Mouse (Mus musculus): ENCODE measurements around the gene Galnt7. TPM values are rescaled to one million over a fixed set of nuclear protein-coding genes. Genes with fewer than 3 reads are reported as not detected.
"Not testable (repeated sequence)": the region's sequence is repeated elsewhere in the genome, so short reads cannot be mapped to it uniquely, and the experiment has no call there.

Gene Galnt7
- total RNA-seq, 2 experiments from 2014 or later: 2.3 to 3.3 TPM

DNA sequence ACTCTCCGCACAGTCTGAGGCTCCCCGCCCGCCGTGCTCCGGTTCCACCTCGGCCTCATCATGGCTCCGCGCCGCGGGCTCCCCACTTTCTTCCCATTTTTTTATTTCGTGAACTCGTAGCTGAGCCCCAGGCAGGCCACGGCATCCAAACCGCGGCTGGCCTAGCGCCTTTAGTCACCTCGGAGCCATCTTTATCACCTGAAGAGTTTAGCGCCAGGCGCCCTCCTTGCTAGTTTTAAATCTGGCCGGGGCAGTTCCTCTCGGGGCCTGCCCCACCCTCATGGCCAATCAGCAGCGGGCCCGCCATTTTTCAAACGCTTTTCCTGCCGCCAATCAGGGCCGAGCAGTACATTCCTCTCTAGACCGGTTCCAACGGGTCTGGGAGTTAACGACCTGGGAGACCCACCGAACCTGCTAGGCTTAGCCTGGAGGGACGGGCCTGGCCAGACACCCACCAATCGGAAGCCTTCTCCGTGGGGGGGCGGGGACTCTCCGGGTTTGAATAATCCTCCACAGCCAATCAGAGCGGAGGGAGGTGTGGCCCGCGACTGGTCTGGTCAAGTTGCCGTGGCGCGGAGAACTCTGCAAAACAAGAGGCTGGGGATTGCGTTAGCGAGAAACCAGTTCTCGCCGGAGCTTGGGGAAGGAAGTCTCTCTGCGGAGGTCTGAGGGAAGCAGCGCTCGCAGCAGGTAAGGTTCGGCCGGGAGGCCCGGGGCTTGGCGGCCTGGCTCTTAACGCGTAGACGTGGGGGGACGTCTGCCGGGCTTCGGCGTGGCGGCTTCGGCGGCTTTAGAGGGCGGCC is 141.3 kb downstream of the Galnt7 start, which contains the start of gene Hmgb2:
Hmgb2 (plus strand) TSS at position 592 of the 803 bp plus-strand sequence.
- intact Hi-C loops (cut with DNase I): loop anchor here (5.0 kb wide), 1 partner anchor 84 kb away; no protein-coding TSS in a partner anchor

DNA sequence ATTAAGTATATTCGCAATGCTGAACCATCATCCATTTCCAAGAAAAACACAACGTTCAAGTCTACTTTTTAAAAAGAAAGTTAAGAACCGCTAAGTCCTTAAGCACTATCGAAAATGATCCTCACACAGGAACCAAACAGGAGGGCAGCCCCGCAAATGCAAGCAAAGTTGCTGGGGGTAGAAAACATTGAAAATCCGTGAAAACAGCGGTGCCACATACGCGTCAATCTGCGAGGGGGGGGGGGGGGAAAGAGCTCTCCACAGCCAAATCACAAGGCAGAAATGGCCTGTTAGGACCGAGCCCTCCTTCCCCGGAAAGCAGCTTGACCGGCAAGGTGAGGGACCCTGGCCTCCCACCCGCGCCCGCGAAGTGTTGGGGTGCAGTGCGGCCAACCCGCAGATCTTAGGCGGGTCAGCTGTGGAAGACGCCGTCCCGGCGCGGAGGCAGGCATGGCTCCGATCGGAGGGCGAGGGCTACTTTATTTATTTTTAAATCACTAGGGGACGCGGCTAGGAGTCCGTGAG is 142.0 kb downstream of the Galnt7 start:
- no peak for DNase-seq
- intact Hi-C loops (cut with DNase I): loop anchor here (5.0 kb wide), 1 partner anchor 84 kb away; no protein-coding TSS in a partner anchor

More for the DNA sequence above, 141.3 kb downstream of the Galnt7 start, which contains the start of gene Hmgb2:
- peak; percentile 99 for DNase-seq

DNA sequence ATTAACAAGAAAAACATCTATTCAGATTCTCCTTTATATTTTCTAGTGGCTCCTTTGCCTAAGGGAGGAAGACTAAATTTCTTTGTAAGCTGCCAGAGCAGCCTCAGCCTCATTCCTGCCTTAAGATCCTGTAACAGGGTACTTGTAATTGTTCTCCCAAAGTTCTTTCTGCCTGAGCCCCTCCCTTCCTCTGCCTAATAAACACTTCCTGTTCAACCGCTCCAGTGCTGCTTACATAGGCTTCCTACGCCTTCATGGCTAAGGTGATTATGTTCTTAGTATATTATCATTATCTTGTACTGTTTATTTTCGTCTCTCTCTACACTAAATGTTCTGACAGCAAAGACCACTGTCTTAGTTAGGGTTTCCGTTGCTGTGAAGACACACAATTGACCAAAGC is 144.2 kb downstream of the Galnt7 start:
- intact Hi-C loops (cut with DNase I): no loop called here
- DNase-seq: no peak

DNA sequence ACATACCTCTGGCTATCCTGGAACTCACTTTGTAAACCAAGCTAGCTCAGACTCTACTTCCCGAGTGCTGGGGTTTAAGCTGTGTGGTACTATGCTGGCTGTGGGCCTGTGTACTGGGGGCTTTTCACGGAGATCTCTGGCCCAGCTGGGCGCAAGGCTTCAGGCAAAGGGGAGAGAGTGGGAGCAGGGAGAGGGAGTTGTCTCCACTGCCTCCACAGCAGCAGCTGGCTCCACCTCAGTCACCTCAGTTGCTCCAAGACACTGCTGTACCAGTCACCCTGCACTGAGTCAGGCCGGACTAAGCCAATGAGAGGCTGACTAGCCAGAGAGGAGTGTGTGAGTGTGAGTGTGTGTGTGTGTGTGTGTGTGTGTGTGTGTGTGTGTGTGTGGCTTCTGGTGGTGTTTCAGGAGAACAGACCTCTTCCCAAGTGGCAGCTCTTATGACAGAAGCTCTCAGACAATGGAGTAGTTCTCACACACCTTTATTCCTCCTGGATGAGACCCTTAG is 145.2 kb downstream of the Galnt7 start:
- intact Hi-C loops (cut with DNase I): no loop called here
- DNase-seq: no peak

DNA sequence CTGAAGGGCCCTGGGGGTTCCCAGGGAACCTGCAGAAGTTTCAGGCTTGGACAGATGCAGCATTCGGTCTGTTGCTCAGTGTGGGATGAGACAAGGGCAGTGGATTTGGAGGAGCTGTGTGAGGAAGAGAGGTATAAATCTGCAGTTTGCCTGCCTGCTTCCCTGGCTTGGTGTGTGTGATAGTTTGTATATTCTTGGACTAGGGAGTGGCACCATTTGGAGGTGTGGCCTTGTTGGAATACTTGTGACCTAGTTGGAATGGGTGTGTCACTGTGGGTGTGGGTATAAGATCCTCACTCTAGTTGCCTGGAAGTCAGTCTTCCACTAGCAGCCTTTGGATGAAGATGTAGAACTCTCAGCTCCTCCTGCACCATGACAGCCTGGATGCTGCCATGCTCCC is 147.3 kb downstream of the Galnt7 start:
- intact Hi-C loops (cut with DNase I); DNase-seq: not testable (repeated sequence)

DNA sequence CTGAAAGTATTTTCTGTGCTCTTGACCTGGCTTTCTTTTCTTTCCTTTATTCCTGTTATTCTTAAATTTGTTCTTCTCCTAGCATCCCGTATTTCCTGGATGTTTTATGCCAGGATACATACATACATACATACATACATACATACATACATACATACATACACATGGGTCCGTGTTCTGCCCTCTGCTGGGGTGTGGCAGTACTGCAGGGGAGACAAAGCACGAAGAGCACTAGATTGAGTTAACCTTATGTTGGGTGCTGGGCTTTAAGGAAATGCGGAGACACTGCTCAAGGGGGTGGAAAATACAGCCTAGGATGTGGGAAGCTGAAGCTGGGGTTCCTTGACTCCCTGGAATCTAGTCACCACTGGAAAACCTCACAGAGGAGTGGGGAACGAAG is 149.2 kb downstream of the Galnt7 start:
- intact Hi-C loops (cut with DNase I): no loop called here
- DNase-seq: peak; percentile 18 to 33

DNA sequence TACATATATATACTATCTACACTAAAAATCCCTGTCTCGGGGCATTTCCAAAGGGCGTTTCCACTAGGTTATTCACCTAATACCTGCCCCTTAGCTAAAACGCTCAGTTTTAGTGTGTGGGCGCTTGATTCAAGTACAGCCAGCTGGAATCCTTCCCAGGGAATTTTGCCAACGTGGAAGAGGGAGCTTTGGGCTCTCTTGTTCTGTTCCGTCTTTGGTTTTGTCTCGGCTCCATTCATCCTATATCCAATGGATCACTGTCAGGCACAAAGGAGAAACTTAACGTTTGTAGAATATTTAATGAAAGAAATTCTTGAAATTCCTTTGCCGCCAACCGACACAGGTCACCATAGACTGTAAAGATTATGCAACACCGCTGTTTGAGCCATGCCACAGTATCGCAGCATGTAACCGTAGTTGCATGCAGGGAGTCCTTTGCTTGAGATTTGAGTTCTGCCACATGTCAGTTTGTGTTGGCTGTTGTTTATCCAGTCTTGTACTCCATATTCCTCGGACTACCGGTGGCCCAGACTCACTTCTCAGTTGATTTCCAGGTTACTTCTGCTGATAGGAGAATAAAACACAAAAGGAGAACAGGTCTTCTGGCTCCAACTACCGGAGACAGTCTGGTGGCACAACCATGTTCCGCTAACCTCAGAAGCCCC is 153.9 kb downstream of the Galnt7 start:
- intact Hi-C loops (cut with DNase I): no loop called here
- DNase-seq: no peak

DNA sequence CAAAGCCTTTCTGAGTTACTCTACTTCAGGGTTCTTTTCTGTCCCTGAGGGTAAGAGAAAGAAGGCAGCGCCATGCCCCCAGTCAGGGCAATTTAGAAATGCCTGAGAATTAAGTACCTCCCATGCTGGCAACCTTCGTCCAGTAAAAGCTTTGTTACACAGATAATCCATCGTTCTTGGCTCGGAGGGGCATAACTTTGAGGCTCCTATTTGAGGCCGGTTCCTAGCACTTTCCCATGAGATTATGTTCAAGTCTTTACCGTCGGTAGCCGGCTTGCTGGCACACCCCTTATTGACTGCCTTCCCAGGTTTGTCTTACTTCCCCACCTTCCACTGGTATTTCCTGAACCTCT is 154.4 kb downstream of the Galnt7 start:
- no peak for DNase-seq
- intact Hi-C loops (cut with DNase I): no loop called here

DNA sequence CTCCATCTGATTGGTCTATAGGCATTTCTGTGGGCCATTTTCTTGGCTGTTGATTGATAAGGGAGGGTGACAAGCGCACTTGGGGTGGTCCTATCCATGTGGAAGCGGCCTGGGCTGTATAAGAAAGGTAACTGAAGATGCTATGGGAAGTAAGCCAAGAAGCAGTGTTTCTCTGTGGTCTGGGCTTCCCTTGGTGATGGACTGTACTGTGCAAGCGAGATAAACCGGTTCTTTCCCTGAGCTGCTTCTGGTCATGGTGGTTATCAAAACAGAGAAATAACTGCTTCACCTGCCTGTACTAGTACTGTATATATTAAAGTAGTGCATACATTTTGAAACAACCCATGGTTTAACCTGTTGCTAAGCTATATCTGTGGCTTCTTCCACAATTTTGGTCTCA is 161.0 kb downstream of the Galnt7 start:
- no peak for DNase-seq
- intact Hi-C loops (cut with DNase I): no loop called here

DNA sequence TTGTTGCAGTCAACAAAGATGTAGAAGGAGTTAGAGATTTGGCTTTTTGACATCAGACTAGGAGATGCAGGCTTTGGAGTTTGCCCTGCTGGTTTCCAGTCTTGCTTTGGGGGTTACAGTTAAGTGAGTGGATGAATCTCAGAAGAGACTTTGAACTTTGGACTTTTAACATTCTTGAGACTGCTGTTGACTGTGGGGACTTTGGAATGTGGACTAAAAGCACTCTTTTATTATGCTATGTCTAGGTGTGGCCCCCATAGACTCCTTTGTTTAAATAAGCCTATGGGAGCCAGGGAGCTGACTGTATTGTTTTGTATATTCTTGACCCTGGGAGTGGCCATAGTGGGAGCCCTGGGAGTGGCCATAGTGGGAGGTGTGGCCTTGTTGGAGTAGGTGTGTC is 162.9 kb downstream of the Galnt7 start:
- DNase-seq: no peak
- intact Hi-C loops (cut with DNase I): no loop called here

DNA sequence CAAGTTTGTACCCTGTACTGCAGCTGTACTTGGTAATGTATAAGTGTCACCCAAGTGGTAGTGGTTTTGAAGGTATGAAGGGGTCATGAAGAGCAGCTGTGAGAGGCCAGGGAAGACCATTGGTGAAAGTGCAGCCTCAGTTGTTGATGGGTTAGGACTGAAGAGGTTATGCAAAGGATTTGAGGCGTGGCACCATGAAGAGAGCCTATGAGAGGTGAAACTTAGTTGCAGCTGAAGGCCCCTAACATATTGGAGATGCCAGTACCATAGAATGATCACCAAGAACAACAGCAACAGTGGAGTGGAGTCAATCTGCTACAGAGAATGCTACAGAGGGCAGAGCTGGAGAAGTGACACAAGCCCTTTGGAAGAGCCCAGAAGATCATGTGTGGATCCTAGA is 163.5 kb downstream of the Galnt7 start:
- DNase-seq: no peak

DNA sequence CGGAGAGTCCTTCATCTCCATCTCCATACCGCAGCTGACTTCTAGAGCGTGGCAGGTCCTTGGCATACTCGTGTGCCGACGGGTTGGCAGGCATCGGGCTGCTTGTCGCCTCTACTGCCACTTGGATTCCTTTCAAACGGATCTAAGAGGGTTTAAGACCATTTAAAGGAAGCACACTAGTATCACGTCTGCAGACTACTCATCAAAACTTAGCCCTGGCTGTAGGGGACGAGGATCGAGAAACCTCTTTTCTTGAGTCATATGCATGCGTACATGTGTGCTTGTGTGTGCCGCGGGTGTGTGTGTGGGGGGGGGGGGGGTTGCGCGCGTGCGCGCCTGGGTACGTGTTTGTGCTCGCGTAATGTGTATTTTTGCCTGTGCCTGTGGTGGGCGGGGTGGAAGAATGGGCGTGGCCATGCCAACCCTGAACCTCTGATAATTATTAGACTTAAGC is 164.5 kb downstream of the Galnt7 start:
- intact Hi-C loops (cut with DNase I): no loop called here

More for the DNA sequence above, 163.5 kb downstream of the Galnt7 start:
- intact Hi-C loops (cut with DNase I): no loop called here

DNA sequence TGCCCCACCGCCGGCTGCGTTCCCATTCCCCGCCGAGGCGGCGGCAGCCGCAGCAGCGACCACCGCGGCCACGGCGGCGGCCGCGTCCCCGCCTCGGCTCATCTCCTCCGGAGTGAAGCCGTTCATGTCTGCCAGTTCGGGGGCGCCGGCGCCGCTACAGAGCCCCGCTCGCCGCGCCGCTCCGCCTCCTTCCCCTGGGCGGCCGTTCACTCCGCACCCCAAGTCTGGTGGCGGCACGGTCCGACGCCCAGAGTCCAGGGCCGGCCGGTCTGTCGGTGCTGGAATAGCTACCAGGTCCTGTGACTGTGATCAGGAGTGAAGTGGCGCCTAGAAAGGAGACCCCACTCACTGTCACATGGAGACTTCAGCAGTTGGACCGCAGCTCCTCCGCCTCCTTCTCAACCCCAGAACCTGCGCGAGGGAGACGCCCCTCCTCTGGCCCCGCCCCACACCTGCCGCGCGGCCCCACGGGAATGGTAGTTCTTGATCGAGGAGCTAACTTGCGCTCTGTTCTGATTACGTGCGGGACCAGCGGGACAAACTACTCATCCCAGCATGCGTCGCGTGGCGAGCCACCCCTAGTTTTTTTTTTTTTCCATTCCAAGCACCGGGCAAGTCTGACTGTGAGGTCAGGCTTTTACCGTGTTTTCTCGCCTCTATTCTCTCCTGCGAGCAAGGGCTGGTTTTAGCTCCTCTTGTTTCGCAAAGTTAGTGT is 165.2 kb downstream of the Galnt7 start, which contains the start of gene Sap30:
Sap30 (minus strand) TSS at position 420 of the 715 bp plus-strand sequence.
- intact Hi-C loops (cut with DNase I): loop anchor here (2.0 kb wide), 1 partner anchor 19 kb away; no protein-coding TSS in a partner anchor
- DNase-seq: peak; percentile 97 to 98

More for the DNA sequence above, 164.5 kb downstream of the Galnt7 start:
- peak; percentile 25 to 26 for DNase-seq

DNA sequence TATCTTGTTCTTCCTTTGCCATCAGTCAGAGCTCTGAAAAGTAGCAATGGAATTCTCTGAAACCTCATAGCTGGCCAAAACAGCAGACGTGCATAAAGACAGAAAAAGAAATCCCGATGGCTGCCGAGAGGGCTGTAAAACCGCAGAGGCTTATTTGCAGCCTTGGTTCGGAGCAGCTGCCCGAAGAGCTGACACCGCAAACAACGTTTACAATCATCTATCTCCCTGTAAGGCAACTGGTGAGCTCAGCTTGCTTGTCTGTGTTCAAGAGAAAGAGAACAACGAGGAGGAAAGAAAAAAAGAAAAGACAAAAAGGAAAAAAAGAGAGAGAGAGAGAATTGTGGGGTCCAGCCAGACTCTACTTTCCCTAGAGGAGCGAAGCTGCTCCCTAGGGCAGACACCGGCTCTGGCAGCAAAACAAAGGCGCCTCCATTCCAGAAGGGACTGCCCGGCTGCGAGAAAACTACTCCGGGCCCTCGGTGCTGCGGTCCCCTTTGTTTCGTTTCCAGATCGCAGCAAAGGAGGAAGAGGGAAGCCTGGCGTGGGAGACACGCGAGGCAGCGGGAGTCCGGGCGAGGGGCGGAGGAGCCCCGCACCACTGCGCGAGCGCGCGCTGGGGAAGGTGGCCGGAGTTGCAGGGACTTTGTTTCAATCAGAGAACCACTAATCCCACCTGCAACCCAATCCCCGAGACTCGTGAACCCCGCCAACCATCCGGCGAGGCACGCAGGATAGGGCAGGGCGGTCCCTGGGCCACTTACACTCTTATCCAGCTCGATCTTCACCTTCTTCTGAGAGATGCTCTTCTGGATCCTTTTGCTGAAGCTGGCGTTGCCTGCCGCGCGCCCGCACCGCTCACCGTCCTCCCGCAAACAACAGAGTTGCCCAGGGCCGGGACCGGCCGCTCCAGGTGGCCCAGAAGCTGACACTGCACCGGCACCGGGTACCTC is 166.1 kb downstream of the Galnt7 start:
- intact Hi-C loops (cut with DNase I): loop anchor here (2.0 kb wide), 1 partner anchor 18 kb away; no protein-coding TSS in a partner anchor
- peak in 1 of 2 experiments; percentile 46 for DNase-seq

DNA sequence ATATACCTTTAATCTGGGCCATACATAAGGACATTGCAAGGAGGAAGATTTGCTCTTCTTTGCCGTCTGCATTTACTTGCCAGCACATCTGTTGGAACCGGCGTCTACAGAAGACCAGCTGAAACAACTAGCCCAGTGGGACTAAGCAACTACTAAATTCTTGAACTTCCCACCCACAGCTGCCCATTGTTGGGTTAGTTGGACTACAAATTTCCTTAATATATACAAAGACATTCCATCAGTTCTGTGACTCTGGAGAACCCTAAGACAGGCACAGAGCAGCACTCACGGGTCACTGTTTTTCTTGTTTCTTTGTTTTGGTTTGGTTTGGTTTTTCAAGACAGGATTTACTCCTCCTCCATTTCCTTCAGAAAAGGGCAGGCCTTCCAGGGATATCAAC is 172.2 kb downstream of the Galnt7 start:
- no peak for DNase-seq
- intact Hi-C loops (cut with DNase I): no loop called here

DNA sequence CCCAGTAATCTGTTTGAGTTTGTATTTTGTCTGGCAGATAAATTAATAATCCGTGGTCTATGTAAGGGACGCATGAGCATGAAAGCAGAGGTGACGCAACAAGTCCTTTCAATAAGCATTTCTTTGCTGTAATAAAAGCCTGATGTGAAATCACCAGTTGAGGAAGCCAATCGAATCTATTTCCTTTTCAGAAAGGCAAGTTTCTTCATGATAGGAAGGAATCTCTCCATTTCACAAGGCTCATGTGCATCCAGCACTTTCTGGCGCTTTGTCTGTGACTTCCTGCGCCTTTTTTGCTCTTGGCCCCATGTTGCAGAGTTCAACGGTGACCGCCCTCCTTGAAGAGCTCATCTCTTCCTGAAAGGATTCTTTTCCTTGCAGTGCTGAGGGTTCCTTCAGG is 173.1 kb downstream of the Galnt7 start:
- intact Hi-C loops (cut with DNase I): no loop called here

DNA sequence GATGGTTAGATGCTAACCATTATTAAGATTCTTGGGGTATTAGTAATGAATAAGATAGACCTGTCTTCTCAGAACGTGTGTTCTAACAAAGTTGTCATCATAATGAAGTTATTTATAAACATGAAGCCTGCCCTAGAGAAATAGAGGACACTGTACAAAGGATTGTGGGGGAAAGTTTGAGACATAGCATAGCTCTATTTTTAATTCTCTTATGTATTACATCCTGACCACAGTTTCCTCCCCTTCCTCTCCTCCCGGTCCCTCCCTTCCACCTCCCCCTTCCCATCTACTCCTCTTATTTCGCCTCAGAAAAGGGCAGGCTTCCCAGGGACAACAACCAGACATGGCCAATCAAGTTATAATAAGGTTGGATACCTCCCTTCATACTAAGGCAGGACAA is 174.4 kb downstream of the Galnt7 start:
- no peak for DNase-seq
- intact Hi-C loops (cut with DNase I): no loop called here

More for the DNA sequence above, 173.1 kb downstream of the Galnt7 start:
- DNase-seq: no peak
